Mouse (Mus musculus) cerebellum, adult 2 months (tissue): ENCODE results near the gene Pdgfra.

Experiments
- CTCF ChIP-seq: fragments of 200-500 bp; IDR thresholded peaks from 2 replicates; pipeline ENCODE4 v1.5.1; 2011; ENCODE audit warnings: low read depth, mild to moderate bottlenecking, control low read depth, low read length, moderate library complexity, borderline replicate concordance; ENCODE audit not compliant: insufficient read depth
- POLR2A ChIP-seq: fragments of 200-500 bp; IDR thresholded peaks from 2 replicates; pipeline ENCODE4 v1.6.1; 2011; ENCODE audit warnings: low read length, control low read depth, borderline replicate concordance; ENCODE audit not compliant: insufficient read depth

- TF ChIP-seq CTCF (no peak), POLR2A (no peak)
Observed at GRCm38 (mm10) chr5:75160530-75161170, 8.6 kb downstream of the Pdgfra start.
